Mouse (Mus musculus): ENCODE results near the gene Tnpo2.
A peak's percentile ranks its signal among the peaks of the same experiment; 100 is the strongest.
"Not testable (repeated sequence)": the region's sequence is repeated elsewhere in the genome, so short reads cannot be mapped to it uniquely, and the experiment has no call there.

The Tnpo2 gene

DNA sequence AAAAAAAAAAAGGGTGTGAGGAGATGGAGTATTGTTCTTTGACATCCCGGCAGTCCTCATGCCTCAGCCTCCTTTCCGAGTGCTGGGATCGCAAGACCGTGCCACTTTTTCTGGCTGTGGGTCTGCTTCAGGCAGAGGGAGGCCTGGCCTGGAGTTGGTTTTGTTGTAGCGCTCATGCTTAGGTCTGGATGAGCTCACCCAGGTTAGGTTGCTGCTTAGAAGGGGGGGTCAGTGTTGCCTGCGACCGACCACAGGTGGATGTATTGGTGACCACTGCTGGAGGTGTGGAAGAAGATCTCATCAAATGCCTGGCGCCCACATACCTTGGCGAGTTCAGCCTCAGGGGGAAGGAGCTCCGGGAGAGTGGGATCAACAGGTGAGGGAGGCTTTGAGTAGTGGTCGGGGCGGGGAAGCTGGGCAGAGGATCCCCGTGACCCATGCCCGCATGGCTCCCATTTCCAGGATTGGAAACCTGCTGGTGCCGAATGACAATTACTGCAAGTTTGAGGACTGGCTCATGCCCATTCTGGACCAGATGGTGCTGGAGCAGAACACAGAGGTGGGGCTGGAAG lies 36.4 kb downstream of the Tnpo2 start:
- DNase-seq (ENCODE audit: low spot score), result no peak

DNA sequence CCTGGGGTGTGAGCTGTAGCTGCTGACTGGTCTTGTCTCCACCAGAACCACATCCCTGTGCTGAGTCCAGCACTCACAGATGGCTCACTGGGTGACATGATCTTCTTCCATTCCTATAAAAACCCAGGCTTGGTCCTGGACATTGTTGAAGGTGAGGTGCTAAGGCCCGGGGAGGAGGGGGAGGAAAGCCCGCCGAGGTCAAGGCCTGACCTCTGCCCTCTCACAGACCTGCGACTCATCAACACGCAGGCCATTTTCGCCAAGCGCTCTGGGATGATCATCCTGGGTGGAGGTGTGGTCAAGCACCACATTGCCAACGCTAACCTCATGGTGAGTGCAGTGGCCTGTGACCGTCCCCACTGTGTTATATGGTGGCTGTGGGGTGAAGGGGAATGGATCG lies 37.5 kb downstream of the Tnpo2 start:
- no peak for DNase-seq (ENCODE audit: low spot score)

DNA sequence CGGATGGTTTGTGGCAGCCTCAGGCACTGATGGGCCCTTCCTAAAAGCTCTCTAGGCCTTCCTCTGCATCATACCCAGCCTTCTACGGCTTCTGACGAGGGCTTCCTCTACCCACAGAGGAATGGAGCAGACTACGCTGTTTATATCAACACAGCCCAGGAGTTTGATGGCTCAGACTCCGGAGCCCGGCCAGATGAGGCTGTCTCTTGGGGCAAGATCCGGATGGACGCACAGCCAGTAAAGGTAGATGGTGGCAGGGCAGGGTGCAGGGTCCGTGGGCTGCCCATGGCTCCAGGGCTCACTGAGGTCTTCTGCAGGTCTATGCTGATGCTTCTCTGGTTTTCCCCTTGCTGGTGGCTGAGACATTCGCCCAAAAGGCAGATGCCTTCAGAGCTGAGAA lies 37.9 kb downstream of the Tnpo2 start:
- DNase-seq (ENCODE audit: low spot score), result no peak

DNA sequence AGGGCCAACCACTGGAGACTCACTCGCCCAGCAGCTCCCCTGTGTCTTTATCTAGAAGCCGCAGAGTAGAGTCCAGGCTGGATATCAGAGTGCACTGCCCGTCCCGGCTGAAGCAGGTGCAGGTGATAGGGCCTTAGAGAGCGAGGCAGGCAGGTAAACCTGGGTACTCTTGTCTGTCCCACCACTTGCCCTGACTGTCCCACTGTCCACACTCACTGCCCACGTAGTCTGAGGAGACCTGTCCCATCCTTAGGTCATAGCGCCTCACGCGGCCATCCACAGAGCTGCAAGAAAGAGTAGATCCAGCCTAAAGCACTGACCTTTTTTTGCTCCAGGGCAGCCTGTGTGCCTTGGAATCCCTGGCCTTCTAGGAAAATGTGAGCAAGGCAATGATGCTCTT lies 39.3 kb downstream of the Tnpo2 start:
- peak; percentile 42 for DNase-seq (ENCODE audit: low spot score)

DNA sequence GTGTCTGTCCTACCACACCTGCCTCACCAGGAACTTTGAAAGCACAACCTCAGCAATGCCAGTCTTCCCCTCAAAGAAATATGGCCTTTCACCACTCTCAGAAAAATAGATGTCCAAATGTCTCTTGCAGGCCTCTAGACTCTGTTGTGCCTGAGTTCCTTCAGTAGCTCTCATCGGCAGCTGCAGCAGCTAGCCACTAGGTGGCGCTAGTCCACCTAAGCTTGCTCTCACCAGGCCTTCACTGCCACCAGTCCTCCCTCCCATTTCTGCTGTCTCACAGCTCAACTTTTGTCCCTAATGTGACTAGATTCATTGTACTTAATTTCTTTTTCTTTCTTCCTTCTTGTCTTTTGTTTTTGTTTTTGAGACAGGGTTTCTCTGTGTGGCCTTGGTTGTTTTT lies 40.3 kb downstream of the Tnpo2 start:
- DNase-seq (ENCODE audit: low spot score), result peak; percentile 71

DNA sequence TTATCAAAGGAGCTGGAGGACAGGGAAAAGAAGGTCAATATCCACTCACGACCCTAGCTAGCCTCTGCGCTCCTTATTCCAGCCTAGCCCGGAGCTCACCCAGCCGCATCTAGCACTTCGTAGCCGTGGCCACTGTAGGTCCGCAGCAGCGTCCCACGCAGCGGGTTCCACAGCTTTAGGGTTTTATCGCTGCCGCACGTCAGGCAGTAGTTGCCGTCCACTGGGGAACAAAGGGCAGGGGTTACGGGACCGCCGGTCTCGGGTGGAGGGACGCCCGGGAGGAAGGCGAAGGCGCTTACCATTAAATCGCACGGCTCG lies 43.5 kb downstream of the Tnpo2 start:
- DNase-seq (ENCODE audit: low spot score), result no peak

DNA sequence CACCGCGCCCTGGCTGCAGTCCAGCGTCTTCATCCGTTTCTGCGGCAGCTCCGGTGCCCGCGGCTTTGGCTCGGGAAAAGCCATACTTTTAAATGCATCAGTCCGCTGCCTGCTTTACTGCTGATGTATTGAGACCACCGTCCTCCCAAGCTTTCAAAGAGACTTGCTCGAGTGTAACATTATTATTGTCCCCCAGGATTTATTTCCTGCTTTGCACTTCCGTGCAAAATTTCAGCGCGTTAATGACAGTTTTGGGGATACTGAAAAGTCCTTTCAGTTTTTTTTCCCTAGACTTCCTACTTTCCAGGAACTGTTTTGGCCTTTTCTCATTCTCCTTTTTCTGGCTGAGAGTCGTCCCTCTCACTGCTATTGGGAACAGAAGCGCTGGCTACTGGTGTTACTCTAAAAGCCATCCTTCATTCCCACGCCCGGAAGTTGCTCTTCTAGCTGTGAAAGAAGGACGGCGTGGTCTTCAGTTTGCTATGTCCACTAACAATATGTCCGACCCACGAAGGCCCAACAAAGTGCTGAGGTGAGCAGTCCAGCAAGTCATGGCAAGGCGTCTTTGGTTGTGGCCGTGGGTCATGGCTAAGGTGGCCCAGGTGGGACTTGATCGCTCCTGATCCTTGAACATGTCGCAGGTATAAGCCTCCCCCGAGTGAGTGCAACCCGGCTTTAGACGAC lies 44.0 kb downstream of the Tnpo2 start, which contains the start of gene Wdr83os:
Gene Wdr83os (plus strand): TSS at position 209 of the 684 bp plus-strand sequence.
- peak; percentile 47 for DNase-seq (ENCODE audit: low spot score)

DNA sequence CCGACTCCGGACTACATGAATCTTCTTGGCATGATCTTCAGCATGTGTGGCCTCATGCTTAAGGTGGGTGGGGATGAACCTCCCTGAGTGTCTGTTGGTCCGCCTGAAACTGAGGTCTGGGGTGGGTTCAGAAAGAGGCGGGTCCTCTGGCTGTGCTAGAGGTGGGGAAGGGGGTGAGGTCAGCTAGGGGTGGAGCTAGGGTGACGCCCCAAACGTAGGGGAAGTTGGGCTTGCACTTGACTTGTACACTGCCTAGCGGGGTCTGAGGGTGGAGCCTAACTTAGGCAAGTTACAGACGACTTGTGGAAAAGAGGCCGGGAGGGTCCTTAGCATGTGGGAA lies 44.5 kb downstream of the Tnpo2 start, which contains the start of gene Wdr83:
Gene Wdr83 (minus strand): TSS at position 91 of the 340 bp plus-strand sequence.
- DNase-seq (ENCODE audit: low spot score), result peak; percentile 39

DNA sequence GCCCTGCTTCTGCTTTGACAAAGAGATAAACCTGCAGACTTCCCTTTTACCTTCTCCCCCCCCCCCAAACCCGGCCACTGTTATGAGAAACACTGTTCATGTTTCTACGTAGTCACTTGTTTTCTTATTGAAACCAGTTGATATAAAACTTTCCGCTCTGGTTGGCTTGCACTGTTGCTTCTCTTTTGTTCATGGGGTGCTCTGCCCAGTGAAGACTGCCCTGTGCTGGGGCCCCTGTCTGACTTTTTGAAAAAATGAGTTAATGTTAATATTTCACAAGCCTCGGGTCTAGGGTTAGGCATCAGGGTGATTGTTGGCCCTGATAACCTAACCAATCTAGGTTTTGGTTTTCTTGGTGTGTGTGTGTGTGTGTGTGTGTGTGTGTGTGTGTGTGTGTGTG lies 45.5 kb downstream of the Tnpo2 start:
- not testable (repeated sequence) for DNase-seq (ENCODE audit: low spot score)

DNA sequence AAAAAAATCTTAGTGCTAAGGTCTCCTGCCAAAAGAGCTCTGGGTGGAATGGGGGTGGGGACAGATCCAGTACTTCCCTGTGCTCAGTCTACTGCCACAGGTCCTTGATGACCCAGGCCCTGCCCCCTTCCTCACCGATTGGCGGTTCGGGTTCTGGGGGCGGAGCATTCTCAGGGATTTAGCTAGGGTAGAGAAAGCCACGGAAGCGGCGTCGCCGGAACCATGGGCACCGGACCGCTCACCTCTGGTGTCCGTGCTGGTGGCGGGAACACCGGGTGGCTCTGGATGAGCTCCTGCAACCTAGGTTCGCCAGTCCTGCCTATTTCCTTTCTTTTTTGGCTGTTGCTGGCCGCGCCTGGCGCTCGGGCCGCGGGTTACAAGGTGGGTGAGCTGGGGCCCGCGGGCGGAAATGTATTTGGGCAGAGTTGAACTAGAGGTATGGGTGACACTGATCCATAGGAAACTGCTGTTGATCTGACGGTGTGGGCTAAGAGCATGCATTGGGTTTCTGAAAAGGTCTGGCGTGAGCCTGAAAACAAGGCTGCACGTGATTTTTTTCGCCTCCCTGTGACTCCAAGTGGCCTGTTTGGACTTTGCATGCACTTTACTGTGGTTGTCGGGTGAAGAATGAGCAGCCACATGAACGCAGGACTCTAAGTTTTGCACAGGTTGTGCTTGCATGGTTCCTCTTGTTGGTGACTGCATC lies 46.5 kb downstream of the Tnpo2 start, which contains the start of gene Man2b1:
Gene Man2b1 (plus strand): TSS at position 163 of the 706 bp plus-strand sequence.
- peak; percentile 85 for DNase-seq (ENCODE audit: low spot score)

DNA sequence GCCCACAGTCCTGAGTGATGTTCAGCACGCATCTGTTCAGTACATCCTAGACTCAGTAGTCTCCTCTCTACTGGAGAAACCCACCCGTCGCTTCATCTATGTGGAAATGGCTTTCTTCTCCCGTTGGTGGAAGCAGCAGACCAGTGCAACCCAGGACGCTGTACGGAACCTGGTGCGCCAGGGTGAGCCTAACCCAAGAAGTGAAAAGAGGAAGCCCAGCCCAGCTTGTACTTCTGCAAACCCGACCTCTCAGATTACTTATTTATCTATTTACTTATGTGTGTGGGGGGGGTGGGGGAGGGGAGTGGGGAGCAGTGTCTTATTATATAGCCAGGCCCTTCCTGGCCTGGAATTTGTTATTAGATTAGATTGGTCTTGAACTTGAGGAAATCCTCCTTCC lies 47.9 kb downstream of the Tnpo2 start:
- DNase-seq (ENCODE audit: low spot score), result no peak

DNA sequence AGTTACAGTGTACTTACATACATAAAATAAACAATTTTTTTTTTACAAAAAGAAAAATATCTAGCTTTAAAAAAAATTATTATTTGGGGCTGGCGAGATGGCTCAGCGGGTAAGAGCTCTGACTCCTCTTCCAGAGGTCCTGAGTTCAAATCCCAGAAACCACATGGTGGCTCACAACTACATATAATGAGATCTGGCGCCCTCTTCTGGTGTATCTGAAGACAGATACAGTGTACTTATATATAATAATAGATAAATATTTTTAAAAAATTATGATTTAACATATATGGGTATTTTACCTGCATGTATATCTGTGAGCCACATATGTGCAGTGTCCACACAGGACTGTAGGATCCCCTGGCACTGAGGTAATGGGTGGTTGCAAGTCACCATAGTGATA lies 49.5 kb downstream of the Tnpo2 start:
- DNase-seq (ENCODE audit: low spot score), result no peak

DNA sequence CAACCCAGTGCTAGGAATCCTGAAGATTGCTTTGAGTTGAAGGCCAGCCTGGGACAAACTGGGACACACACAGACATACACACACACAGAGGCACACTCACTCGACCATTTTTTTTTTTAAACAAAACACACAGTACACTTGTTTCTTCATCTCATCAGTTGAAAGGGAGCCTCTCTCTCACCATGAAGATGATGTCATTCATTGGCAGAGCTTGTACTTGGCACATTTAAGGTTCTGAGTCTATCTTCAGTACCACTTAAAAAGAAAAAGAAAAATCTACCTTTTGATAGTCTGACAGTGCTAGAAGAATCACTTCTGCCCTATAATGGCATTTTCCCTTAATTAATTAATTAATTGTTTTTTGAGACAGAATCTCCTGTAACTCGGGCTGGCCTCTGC lies 52.1 kb downstream of the Tnpo2 start:
- no peak for DNase-seq (ENCODE audit: low spot score)

DNA sequence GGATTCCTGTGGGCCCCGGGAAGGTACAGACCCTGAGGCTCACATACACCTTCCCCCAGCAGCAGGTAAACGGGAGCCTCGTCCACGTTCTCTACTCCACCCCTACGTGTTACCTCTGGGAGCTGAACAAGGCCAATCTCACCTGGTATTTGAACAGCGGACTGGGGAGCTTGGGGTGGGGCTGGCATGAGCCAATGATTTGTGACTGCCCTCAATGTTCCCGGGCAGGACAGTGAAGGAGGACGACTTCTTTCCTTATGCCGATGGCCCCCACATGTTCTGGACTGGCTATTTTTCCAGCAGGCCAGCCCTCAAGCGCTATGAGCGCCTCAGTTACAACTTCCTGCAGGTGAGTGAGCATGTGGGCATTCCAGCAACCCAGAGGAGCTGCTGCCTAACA lies 54.1 kb downstream of the Tnpo2 start:
- no peak for DNase-seq (ENCODE audit: low spot score)

DNA sequence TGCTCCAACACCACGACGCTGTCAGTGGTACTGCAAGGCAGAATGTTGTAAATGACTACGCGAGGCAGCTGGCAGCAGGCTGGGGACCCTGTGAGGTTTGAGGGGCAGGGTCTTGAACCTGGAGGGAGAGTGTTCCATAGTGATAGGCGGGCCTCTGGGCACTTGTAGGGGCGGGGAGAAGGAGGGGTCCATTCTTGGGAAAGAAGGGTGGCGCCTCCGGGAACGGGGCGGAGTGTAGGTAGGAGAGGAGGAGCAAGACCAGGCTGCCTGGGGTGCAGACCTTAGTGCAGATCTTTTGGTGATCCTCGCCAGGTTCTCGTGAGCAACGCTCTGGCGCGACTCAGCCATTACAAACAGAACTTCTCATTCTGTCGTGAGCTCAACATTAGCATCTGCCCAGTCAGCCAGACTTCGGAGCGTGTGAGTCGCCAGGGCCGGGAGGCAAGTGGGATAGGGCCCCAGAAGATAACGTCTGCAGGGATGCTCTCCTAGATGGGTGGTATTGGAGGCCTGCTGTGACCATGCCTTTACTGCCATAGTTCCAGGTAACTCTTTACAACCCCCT lies 54.9 kb downstream of the Tnpo2 start:
- no peak for DNase-seq (ENCODE audit: low spot score)

DNA sequence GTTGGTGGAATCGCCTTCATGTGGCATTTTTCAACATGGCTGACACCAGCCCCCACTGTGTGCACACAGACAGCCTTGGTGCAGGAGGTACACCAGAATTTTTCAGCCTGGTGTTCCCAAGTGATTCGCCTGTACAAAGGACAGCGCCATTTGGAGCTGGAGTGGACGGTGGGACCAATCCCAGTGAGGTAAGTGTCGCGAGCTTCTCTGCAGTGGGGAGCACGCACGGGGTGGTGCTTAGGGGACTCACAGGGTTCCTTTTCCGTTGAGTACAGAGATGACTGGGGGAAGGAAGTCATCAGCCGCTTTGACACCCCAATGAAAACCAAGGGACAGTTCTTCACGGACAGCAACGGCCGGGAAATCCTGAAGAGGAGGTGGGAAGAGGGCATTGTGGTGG lies 58.3 kb downstream of the Tnpo2 start:
- no peak for DNase-seq (ENCODE audit: low spot score)

DNA sequence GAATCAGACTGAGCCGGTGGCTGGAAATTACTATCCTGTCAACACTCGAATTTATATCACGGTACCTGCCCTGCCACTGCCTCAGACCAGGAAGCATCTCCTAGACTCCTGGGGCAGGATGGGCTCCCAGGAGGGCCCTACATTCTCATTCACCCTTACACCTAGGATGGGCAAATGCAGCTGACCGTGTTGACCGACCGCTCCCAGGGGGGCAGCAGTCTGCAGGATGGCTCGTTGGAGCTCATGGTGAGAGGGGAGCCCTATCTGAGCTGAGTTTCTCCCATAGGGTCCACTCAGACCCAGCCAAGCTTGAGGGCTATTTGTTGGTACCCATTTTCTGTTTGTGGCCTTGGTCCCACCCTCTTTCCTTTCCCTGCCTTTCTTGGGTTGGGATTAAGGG lies 58.9 kb downstream of the Tnpo2 start:
- DNase-seq (ENCODE audit: low spot score), result no peak

DNA sequence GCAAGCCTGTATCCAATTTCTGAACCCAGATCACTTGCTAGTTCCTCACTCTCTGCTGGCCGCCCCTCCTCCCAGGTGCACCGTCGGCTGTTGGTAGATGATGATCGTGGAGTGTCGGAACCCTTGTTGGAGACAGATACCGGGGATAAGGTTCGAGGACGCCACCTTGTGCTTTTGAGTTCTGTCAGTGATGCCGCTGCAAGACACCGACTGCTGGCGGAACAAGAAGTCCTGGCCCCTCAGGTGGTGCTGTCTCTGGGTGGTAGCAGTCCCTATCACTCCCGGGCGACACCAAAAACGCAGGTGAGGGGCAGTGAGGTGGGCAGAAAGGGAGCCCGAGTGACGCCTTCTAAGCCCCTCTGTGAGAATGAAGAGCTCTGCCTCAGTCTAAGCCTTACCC lies 59.5 kb downstream of the Tnpo2 start:
- DNase-seq (ENCODE audit: low spot score), result no peak

DNA sequence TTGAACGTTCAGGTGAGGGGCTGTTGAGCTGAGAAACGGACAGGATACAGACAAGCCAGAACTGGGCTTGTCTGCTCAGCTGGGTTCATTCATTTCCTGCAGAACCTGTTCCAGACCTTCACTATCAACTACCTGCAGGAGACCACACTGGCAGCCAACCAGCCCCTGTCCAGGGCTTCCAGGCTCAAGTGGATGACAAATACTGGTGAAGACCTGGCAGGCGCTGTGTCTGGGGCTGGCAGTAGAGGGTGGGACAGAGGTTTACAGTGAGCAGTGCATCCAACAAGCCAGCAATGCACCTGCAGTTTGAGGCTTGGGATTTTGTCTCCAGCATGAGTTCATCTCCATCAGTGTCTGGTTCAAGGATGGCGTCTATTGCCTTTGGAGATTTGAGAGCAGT lies 60.1 kb downstream of the Tnpo2 start:
- DNase-seq (ENCODE audit: low spot score), result no peak

DNA sequence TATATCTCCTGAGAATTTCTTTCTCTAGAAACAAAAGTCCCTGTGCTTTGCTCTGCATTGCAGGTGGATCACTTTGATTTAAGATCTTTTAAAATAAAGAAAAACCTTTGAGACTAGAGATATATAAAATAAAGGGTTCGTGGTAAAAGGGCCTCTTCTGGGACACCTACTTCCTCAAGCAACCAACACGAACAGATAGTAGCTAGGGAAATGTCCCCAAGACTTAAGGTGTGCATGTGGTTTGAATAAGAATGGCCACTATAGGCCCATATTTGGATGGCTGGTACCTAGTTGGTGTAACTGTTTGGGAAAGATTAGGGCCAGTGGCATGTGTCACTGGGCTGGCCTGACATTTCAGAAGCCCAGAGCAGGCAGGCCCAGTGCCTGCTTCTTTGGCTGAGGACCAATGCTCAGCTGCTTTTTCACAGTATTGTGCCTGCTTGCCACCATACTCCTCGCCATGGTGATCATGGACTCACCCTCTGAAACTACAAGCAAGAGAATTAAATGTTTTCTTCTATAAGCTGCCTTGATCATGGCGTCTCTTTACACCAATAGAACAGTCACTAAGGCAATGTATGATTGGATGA lies 63.5 kb downstream of the Tnpo2 start:
- DNase-seq (ENCODE audit: low spot score), result no peak
